Comparison of ENCODE assay signal across 9 mouse cellular contexts in genomic region chr5:112213331-112214240, GRCm38 (mm10). TPM values are rescaled to one million over a fixed set of nuclear protein-coding genes. Genes with fewer than 3 reads are reported as not detected.
DNase-seq lines count a peak whose midpoint lies in the region; ATAC-seq lines count a peak whose summit lies in the region.
"Had no signal": no experiment of that assay in that cellular context is flagged by ENCODE, and none has a peak within 500 bp of the region (broad histone marks: within the 10 kb centered on the region; RNA-seq: fewer than 3 reads in every experiment).

No protein-coding gene starts in this region.

- peak overlapping the region; percentile 19; the same call in 1 of the 2 replicates for H3K4me2 ChIP-seq in hindbrain, embryonic 15.5 days
- H3K4me2 ChIP-seq in neural tube, embryonic 11.5 days (ENCODE audit: low read depth), result no peak overlapping the region
- H3K4me2 ChIP-seq in heart, embryonic 12.5 days, result no peak overlapping the region
- H3K4me2 ChIP-seq: heart, embryonic 13.5 days had no signal

- no peaks in the 10 kb centered on the region for H3K9me3 ChIP-seq in heart, embryonic 10.5 days
- no peaks in the 10 kb centered on the region for H3K9me3 ChIP-seq in embryonic facial prominence, embryonic 10.5 days
- no peaks in the 10 kb centered on the region for H3K9me3 ChIP-seq in hindbrain, embryonic 15.5 days
- H3K9me3 ChIP-seq in neural tube, embryonic 11.5 days (ENCODE audit: control insufficient read depth, low read length), result no peaks in the 10 kb centered on the region
- H3K9me3 ChIP-seq in heart, embryonic 12.5 days (replicated peaks), result no peaks in the 10 kb centered on the region; the same call in 1 of the 2 replicates
- H3K9me3 ChIP-seq: heart, embryonic 13.5 days had no signal

- H3K27me3 ChIP-seq in heart, embryonic 10.5 days (ENCODE audit: insufficient read depth, poor library complexity, severe bottlenecking), result peaks cover 37% of the 10 kb centered on the region
- H3K27me3 ChIP-seq in embryonic facial prominence, embryonic 10.5 days (replicated peaks; ENCODE audit: low read depth, poor library complexity, severe bottlenecking), result peaks cover 12% of the 10 kb centered on the region
- no peaks in the 10 kb centered on the region for H3K27me3 ChIP-seq in hindbrain, embryonic 15.5 days
- H3K27me3 ChIP-seq in neural tube, embryonic 11.5 days (ENCODE audit: control insufficient read depth, insufficient read depth, low read length), result no peaks in the 10 kb centered on the region
- peaks cover 49% of the 10 kb centered on the region for H3K27me3 ChIP-seq in heart, embryonic 12.5 days (replicated peaks)

- no peak for DNase-seq in heart, embryonic 10.5 days (ENCODE audit: low spot score)
- no peak for DNase-seq in heart, postnatal 14 days
- DNase-seq in embryonic facial prominence, embryonic 10.5 days (ENCODE audit: low spot score), result peak; percentile 71
- DNase-seq in neural tube, embryonic 11.5 days (ENCODE audit: low spot score), result peak; percentile 79
- DNase-seq in gastrocnemius, adult 8-10 months (ENCODE audit: low spot score in 2 of 2), result no peak
- no peak for DNase-seq in cerebellum, adult 9-11 months

- intact Hi-C loops in heart, postnatal 14 days (cut with DNase I), result no loop called here

- H3K4me1 ChIP-seq in heart, embryonic 10.5 days, result peaks cover 34% of the 10 kb centered on the region
- peaks cover 60% of the 10 kb centered on the region for H3K4me1 ChIP-seq in embryonic facial prominence, embryonic 10.5 days
- H3K4me1 ChIP-seq in hindbrain, embryonic 15.5 days (replicated peaks), result peaks cover 55% of the 10 kb centered on the region
- peaks cover 26% of the 10 kb centered on the region for H3K4me1 ChIP-seq in neural tube, embryonic 11.5 days (ENCODE audit: control insufficient read depth, insufficient read depth, low read length)
- peaks cover 13% of the 10 kb centered on the region; the same call in 1 of the 2 replicates for H3K4me1 ChIP-seq in heart, embryonic 12.5 days (replicated peaks)

- peak; percentile 54 for ATAC-seq in hindbrain, embryonic 15.5 days (ENCODE audit: low FRiP score, low read depth)
- peak; percentile 46 for ATAC-seq in neural tube, embryonic 11.5 days (ENCODE audit: insufficient read depth, low FRiP score, low TSS enrichment)
- ATAC-seq in heart, embryonic 12.5 days (ENCODE audit: insufficient number of reproducible peaks, low FRiP score), result no peak

- peak overlapping the region; percentile 31 for H3K27ac ChIP-seq in heart, embryonic 10.5 days
- H3K27ac ChIP-seq in embryonic facial prominence, embryonic 10.5 days (replicated peaks), result peak overlapping the region; percentile 68
- peak overlapping the region; percentile 80 for H3K27ac ChIP-seq in hindbrain, embryonic 15.5 days (replicated peaks)
- peak overlapping the region; percentile 84 for H3K27ac ChIP-seq in neural tube, embryonic 11.5 days (ENCODE audit: low read depth, low read length)
- H3K27ac ChIP-seq in heart, embryonic 12.5 days (ENCODE audit: poor library complexity, severe bottlenecking), result no peak overlapping the region
- H3K27ac ChIP-seq: heart, embryonic 13.5 days had no signal

- H3K4me3 ChIP-seq in heart, embryonic 10.5 days, result no peak overlapping the region
- peak overlapping the region; percentile 21; the same call in 1 of the 2 replicates for H3K4me3 ChIP-seq in embryonic facial prominence, embryonic 10.5 days
- H3K4me3 ChIP-seq in hindbrain, embryonic 15.5 days, result no peak overlapping the region
- no peak overlapping the region for H3K4me3 ChIP-seq in neural tube, embryonic 11.5 days (ENCODE audit: low read depth, low read length)
- H3K4me3 ChIP-seq in heart, embryonic 12.5 days, result no peak overlapping the region
- H3K4me3 ChIP-seq: heart, embryonic 13.5 days had no signal

- no peaks in the 10 kb centered on the region for H3K36me3 ChIP-seq in heart, embryonic 10.5 days
- peaks cover 2% of the 10 kb centered on the region; the same call in 1 of the 2 replicates for H3K36me3 ChIP-seq in embryonic facial prominence, embryonic 10.5 days (replicated peaks)
- no peaks in the 10 kb centered on the region for H3K36me3 ChIP-seq in hindbrain, embryonic 15.5 days
- no peaks in the 10 kb centered on the region for H3K36me3 ChIP-seq in neural tube, embryonic 11.5 days (ENCODE audit: control insufficient read depth, insufficient read depth, low read length)
- H3K36me3 ChIP-seq in heart, embryonic 12.5 days, result no peaks in the 10 kb centered on the region
- H3K36me3 ChIP-seq: heart, embryonic 13.5 days had no signal

- 45% methylated on average over 19 of the region's 19 CpGs for whole genome bisulfite sequencing in heart, embryonic 10.5 days
- 29% methylated on average over 19 of the region's 19 CpGs for WGBS in embryonic facial prominence, embryonic 10.5 days
- WGBS in hindbrain, embryonic 15.5 days, result 22% methylated on average over 19 of the region's 19 CpGs
- 32% methylated on average over 19 of the region's 19 CpGs for WGBS in neural tube, embryonic 11.5 days
- WGBS in heart, embryonic 12.5 days, result 40% methylated on average over 19 of the region's 19 CpGs

- no peak overlapping the region for H3K9ac ChIP-seq in hindbrain, embryonic 15.5 days
- H3K9ac ChIP-seq in neural tube, embryonic 11.5 days (ENCODE audit: low read length), result peak overlapping the region; percentile 31; the same call in 1 of the 2 replicates
- H3K9ac ChIP-seq in heart, embryonic 12.5 days, result no peak overlapping the region
- H3K9ac ChIP-seq: heart, embryonic 13.5 days had no signal

RNA-seq across cellular contexts. Expression of gene Cryba4, which starts 38.7 kb away (rescaled TPM):
- 0.20 TPM in 1 of 2 replicates, not detected in the other for polyA plus RNA-seq in heart, embryonic 10.5 days (2016; fragmentation: Nextera tagmentation; extraction: Ambion mirVana)
- total RNA-seq in heart, postnatal 14 days (2021), result 1 to 10 TPM; 7.2 to 7.8 TPM
- 0.35 and 0.69 TPM in 2 replicates for polyA plus RNA-seq in embryonic facial prominence, embryonic 10.5 days (2016; fragmentation: Nextera tagmentation; extraction: Ambion mirVana)
- 1.4 and 1.5 TPM in 2 replicates for polyA plus RNA-seq in hindbrain, embryonic 15.5 days (2015; fragmentation: Nextera tagmentation; extraction: Ambion mirVana)
- polyA plus RNA-seq in neural tube, embryonic 11.5 days (2014; fragmentation: Nextera tagmentation; extraction: Ambion mirVana), result 0.53 and 1.3 TPM in 2 replicates
- under 1 TPM in 2 of 4 experiments, not detected in 2; 0.40 to 0.58 TPM for total RNA-seq in gastrocnemius, adult 8-10 months (2022)
- 0.57 and 0.64 TPM in 2 replicates for polyA plus RNA-seq in heart, embryonic 12.5 days (2016; fragmentation: Nextera tagmentation; extraction: Ambion mirVana)

RNA-seq across cellular contexts. Expression of gene Crybb1, which starts 42.0 kb away (rescaled TPM):
- polyA plus RNA-seq in heart, embryonic 10.5 days (2016; fragmentation: Nextera tagmentation; extraction: Ambion mirVana), result not detected in 2 replicates
- 1 to 10 TPM; 1.4 to 1.9 TPM for total RNA-seq in heart, postnatal 14 days (2021)
- 0.20 and 0.80 TPM in 2 replicates for polyA plus RNA-seq in embryonic facial prominence, embryonic 10.5 days (2016; fragmentation: Nextera tagmentation; extraction: Ambion mirVana)
- 3.9 and 5.3 TPM in 2 replicates for polyA plus RNA-seq in hindbrain, embryonic 15.5 days (2015; fragmentation: Nextera tagmentation; extraction: Ambion mirVana)
- polyA plus RNA-seq in neural tube, embryonic 11.5 days (2014; fragmentation: Nextera tagmentation; extraction: Ambion mirVana), result 0.53 and 0.90 TPM in 2 replicates
- total RNA-seq in gastrocnemius, adult 8-10 months (2022), result 1 to 10 TPM; 1.2 to 2.7 (median 2.2) TPM
- polyA plus RNA-seq in heart, embryonic 12.5 days (2016; fragmentation: Nextera tagmentation; extraction: Ambion mirVana), result 0.46 and 0.67 TPM in 2 replicates

Comparison
In these comparisons a context has a peak if more than half of its experiments do, and no peak if none do; other contexts are left out.
1. DNase-seq: peak in embryonic facial prominence, embryonic 10.5 days (single experiment) and neural tube, embryonic 11.5 days (single experiment); none in heart, embryonic 10.5 days (single experiment), heart, postnatal 14 days (0 of 2), gastrocnemius, adult 8-10 months (0 of 2) and cerebellum, adult 9-11 months (single experiment).